ENCODE assay signal across 8 mouse cellular contexts in the genomic region with DNA sequence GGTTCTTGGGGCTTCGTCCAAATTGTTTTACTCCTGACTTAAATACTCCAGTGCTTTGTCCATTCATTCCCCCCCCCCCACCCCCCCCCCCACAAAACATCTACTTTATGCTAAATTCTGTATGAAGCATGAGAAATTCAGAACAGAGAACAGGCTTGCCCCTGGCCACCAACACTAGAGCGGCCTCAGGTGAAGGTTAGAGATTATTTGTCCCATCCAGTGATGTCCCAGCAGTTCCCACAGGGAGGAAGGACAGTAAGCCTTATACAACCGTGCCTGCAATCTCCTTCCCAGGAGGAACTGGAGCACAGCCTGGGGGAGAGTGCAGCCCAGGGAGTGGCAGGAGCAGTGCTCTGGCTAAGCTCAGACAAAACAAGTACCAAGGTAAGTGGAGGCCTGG. TPM values are rescaled to one million over a fixed set of nuclear protein-coding genes. Genes with fewer than 3 reads are reported as not detected.
A peak's percentile ranks its signal among the peaks of the same experiment; 100 is the strongest.
DNase-seq lines count a peak whose midpoint lies in the region; ATAC-seq lines count a peak whose summit lies in the region.

A gene (plus strand): TSS at position 301 of the 400 bp plus-strand sequence.

- peaks cover 37% of the 10 kb centered on the region for H3K4me1 ChIP-seq in lung, embryonic 16.5 days (replicated peaks; ENCODE audit: control insufficient read depth, insufficient read depth, low read length)
- peaks cover 75% of the 10 kb centered on the region for H3K4me1 ChIP-seq in embryonic facial prominence, embryonic 10.5 days
- H3K4me1 ChIP-seq in heart, embryonic 11.5 days (ENCODE audit: control insufficient read depth, insufficient read depth, low read length) = peaks cover 19% of the 10 kb centered on the region
- peaks cover 23% of the 10 kb centered on the region for H3K4me1 ChIP-seq in stomach, embryonic 14.5 days (ENCODE audit: control insufficient read depth, insufficient read depth, low read length)

- H3K27me3 ChIP-seq in lung, embryonic 16.5 days (ENCODE audit: control insufficient read depth, insufficient read depth, low read depth, low read length) = no peaks in the 10 kb centered on the region
- H3K27me3 ChIP-seq in embryonic facial prominence, embryonic 10.5 days (replicated peaks; ENCODE audit: low read depth, poor library complexity, severe bottlenecking) = no peaks in the 10 kb centered on the region
- no peaks in the 10 kb centered on the region for H3K27me3 ChIP-seq in heart, embryonic 11.5 days (ENCODE audit: control insufficient read depth, insufficient read depth, low read length)
- no peaks in the 10 kb centered on the region for H3K27me3 ChIP-seq in stomach, embryonic 14.5 days (ENCODE audit: control insufficient read depth, insufficient read depth, low read length)

- peaks cover 10% of the 10 kb centered on the region; the same call in 1 of the 2 replicates for H3K36me3 ChIP-seq in lung, embryonic 16.5 days (ENCODE audit: control insufficient read depth, insufficient read depth, low read length)
- peaks cover 35% of the 10 kb centered on the region for H3K36me3 ChIP-seq in embryonic facial prominence, embryonic 10.5 days (replicated peaks)
- peaks cover under 1% of the 10 kb centered on the region; the same call in 1 of the 2 replicates for H3K36me3 ChIP-seq in heart, embryonic 11.5 days (ENCODE audit: control insufficient read depth, insufficient read depth, low read length)
- H3K36me3 ChIP-seq in stomach, embryonic 14.5 days (ENCODE audit: control insufficient read depth, insufficient read depth, low read length) = peaks cover 2% of the 10 kb centered on the region; the same call in 1 of the 2 replicates

- WGBS in lung, embryonic 16.5 days = 67% methylated on average over 3 of the region's 3 CpGs
- WGBS in embryonic facial prominence, embryonic 10.5 days = 75% methylated on average over 3 of the region's 3 CpGs
- 74% methylated on average over 3 of the region's 3 CpGs for WGBS in heart, embryonic 11.5 days (ENCODE audit: insufficient replicate concordance)
- WGBS in stomach, embryonic 14.5 days = 81% methylated on average over 3 of the region's 3 CpGs

- DNase-seq in lung, postnatal 10 days = no peak
- DNase-seq in embryonic facial prominence, embryonic 10.5 days (ENCODE audit: low spot score) = no peak
- no peak for DNase-seq in left cerebral cortex, postnatal 4 days
- no peak for DNase-seq in thymus, postnatal 25 days
- DNase-seq in cerebellum, adult 8-10 months = no peak

- no peak for ATAC-seq in lung, embryonic 16.5 days (ENCODE audit: low read depth)
- ATAC-seq in heart, embryonic 11.5 days (replicated peaks; ENCODE audit: insufficient number of reproducible peaks, low FRiP score, low TSS enrichment) = no peak
- no peak for ATAC-seq in stomach, embryonic 14.5 days (ENCODE audit: insufficient number of reproducible peaks, insufficient read depth, low FRiP score, low read depth)

- no peak within 1 kb of the TSS for H3K4me2 ChIP-seq in lung, embryonic 16.5 days (ENCODE audit: low read depth, low read length)
- no peak within 1 kb of the TSS for H3K4me2 ChIP-seq in heart, embryonic 11.5 days
- H3K4me2 ChIP-seq in stomach, embryonic 14.5 days (replicated peaks; ENCODE audit: low read depth, low read length) = peak within 1 kb of the TSS; percentile 94

- H3K9ac ChIP-seq in lung, embryonic 16.5 days (ENCODE audit: low read length) = no peak within 1 kb of the TSS
- no peak within 1 kb of the TSS for H3K9ac ChIP-seq in heart, embryonic 11.5 days (ENCODE audit: low read depth, low read length)
- no peak within 1 kb of the TSS for H3K9ac ChIP-seq in stomach, embryonic 14.5 days (replicated peaks; ENCODE audit: low read depth, low read length)

- H3K27ac ChIP-seq in lung, embryonic 16.5 days (ENCODE audit: low read length) = peak within 1 kb of the TSS; percentile 7; the same call in 1 of the 2 replicates
- peak within 1 kb of the TSS; percentile 93; the same call in 1 of the 2 replicates for H3K27ac ChIP-seq in embryonic facial prominence, embryonic 10.5 days (replicated peaks)
- H3K27ac ChIP-seq in heart, embryonic 11.5 days (ENCODE audit: low read depth, low read length) = no peak within 1 kb of the TSS; the same call in 1 of the 2 replicates
- no peak within 1 kb of the TSS; the same call in 1 of the 2 replicates for H3K27ac ChIP-seq in stomach, embryonic 14.5 days (ENCODE audit: low read length)

- intact Hi-C loops in left cerebral cortex, postnatal 4 days (cut with DNase I) = no loop called here

- no peaks in the 10 kb centered on the region for H3K9me3 ChIP-seq in lung, embryonic 16.5 days (ENCODE audit: control insufficient read depth, low read length)
- no peaks in the 10 kb centered on the region for H3K9me3 ChIP-seq in embryonic facial prominence, embryonic 10.5 days
- H3K9me3 ChIP-seq in heart, embryonic 11.5 days (replicated peaks; ENCODE audit: control insufficient read depth, low read length) = no peaks in the 10 kb centered on the region
- no peaks in the 10 kb centered on the region for H3K9me3 ChIP-seq in stomach, embryonic 14.5 days (ENCODE audit: control insufficient read depth, low read depth, low read length)

- no peak within 1 kb of the TSS for H3K4me3 ChIP-seq in lung, embryonic 16.5 days (ENCODE audit: low read length)
- H3K4me3 ChIP-seq in embryonic facial prominence, embryonic 10.5 days = peak within 1 kb of the TSS; percentile 77
- no peak within 1 kb of the TSS for H3K4me3 ChIP-seq in heart, embryonic 11.5 days (ENCODE audit: low read depth, low read length)
- H3K4me3 ChIP-seq in stomach, embryonic 14.5 days (ENCODE audit: low read depth, low read length) = no peak within 1 kb of the TSS; the same call in 1 of the 2 replicates

RNA-seq across cellular contexts. Expression of the gene that starts here (rescaled TPM):
- 22.3 and 23.0 TPM in 2 replicates for polyA plus RNA-seq in lung, embryonic 16.5 days (2015; fragmentation: Nextera tagmentation; extraction: Ambion mirVana)
- 18.9 and 20.3 TPM in 2 replicates for polyA plus RNA-seq in embryonic facial prominence, embryonic 10.5 days (2016; fragmentation: Nextera tagmentation; extraction: Ambion mirVana)
- polyA plus RNA-seq in heart, embryonic 11.5 days (2014; fragmentation: Nextera tagmentation; extraction: Ambion mirVana) = 12.2 and 15.2 TPM in 2 replicates
- total RNA-seq in left cerebral cortex, postnatal 4 days (2021) = 10 to 100 TPM; 11.9 to 13.0 TPM
- 17.3 and 19.9 TPM in 2 replicates for polyA plus RNA-seq in stomach, embryonic 14.5 days (2014; fragmentation: Nextera tagmentation; extraction: Ambion mirVana)

Comparison
In these comparisons a context has a peak if more than half of its experiments do, and no peak if none do; other contexts are left out.
1. H3K27ac ChIP-seq: peak in lung, embryonic 16.5 days (single experiment) and embryonic facial prominence, embryonic 10.5 days (single experiment); none in heart, embryonic 11.5 days (single experiment) and stomach, embryonic 14.5 days (single experiment).